ENCODE assay signal across 10 mouse cellular contexts in the genomic region with DNA sequence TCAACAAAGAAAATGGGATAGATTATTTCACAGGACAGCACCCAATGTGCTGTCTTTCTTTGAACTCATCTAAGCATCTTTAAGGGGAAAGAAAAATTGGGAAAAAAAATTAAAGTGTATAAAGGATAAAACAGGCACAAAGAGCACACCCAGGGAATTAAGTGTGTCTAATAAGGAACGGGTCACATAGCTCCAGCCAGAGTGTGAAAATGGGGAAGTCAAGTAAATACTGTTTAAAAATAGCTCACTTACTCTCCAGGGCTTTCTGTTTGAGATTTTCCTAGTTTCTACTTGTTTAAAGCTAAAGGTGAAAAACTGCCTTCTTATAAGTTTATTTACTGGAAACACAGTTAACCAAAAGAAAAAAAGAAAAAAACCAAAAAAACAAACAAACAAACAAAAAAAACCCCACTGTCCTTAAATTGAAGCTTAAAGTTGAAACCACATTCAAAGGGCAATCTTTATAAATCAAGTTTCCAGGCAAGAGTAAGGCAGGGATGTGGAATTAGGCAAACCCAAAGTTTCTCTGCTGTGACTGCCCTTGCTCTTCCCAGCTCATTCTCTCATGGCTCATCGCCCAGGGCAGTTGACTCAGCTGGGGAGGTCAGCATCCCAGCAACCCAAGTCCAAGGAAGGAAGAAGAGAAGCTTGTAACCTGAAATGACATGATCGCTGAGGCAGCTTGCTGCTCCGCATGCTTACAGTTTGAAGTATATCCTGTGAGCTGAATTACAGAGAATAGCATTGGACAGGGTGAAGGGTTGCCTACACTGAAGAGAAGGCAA. TPM values are rescaled to one million over a fixed set of nuclear protein-coding genes. Genes with fewer than 3 reads are reported as not detected.
DNase-seq lines count a peak whose midpoint lies in the region; ATAC-seq lines count a peak whose summit lies in the region.
"Had no signal": no experiment of that assay in that cellular context is flagged by ENCODE, and none has a peak within 500 bp of the region (broad histone marks: within the 10 kb centered on the region; RNA-seq: fewer than 3 reads in every experiment).

No protein-coding gene starts in this region.

- no peaks in the 10 kb centered on the region for H3K9me3 ChIP-seq in heart, embryonic 10.5 days
- H3K9me3 ChIP-seq in forebrain, embryonic 16.5 days (ENCODE audit: control insufficient read depth, low read length), result no peaks in the 10 kb centered on the region
- H3K9me3 ChIP-seq in midbrain, embryonic 15.5 days, result no peaks in the 10 kb centered on the region
- H3K9me3 ChIP-seq: limb, embryonic 15.5 days had no signal

- WGBS in heart, embryonic 10.5 days, result 76% methylated on average over 4 of the region's 4 CpGs
- WGBS in forebrain, embryonic 16.5 days, result 87% methylated on average over 4 of the region's 4 CpGs
- WGBS in midbrain, embryonic 15.5 days, result 79% methylated on average over 4 of the region's 4 CpGs

- H3K4me2 ChIP-seq in forebrain, embryonic 16.5 days (ENCODE audit: low read length), result no peak overlapping the region
- no peak overlapping the region for H3K4me2 ChIP-seq in midbrain, embryonic 15.5 days
- H3K4me2 ChIP-seq: limb, embryonic 15.5 days had no signal

- no peak for ATAC-seq in forebrain, embryonic 16.5 days
- no peak for ATAC-seq in midbrain, embryonic 15.5 days (replicated peaks)

- H3K36me3 ChIP-seq in heart, embryonic 10.5 days, result no peaks in the 10 kb centered on the region
- H3K36me3 ChIP-seq in forebrain, embryonic 16.5 days (ENCODE audit: control insufficient read depth, insufficient read depth), result no peaks in the 10 kb centered on the region
- no peaks in the 10 kb centered on the region for H3K36me3 ChIP-seq in midbrain, embryonic 15.5 days (replicated peaks)
- H3K36me3 ChIP-seq: limb, embryonic 15.5 days had no signal

- no peaks in the 10 kb centered on the region for H3K4me1 ChIP-seq in heart, embryonic 10.5 days
- H3K4me1 ChIP-seq in forebrain, embryonic 16.5 days (replicated peaks; ENCODE audit: control insufficient read depth, insufficient read depth, low read length), result no peaks in the 10 kb centered on the region
- no peaks in the 10 kb centered on the region for H3K4me1 ChIP-seq in midbrain, embryonic 15.5 days
- H3K4me1 ChIP-seq: limb, embryonic 15.5 days had no signal

- no peak overlapping the region for H3K4me3 ChIP-seq in heart, embryonic 10.5 days
- no peak overlapping the region for H3K4me3 ChIP-seq in forebrain, embryonic 16.5 days (replicated peaks; ENCODE audit: low read length)
- H3K4me3 ChIP-seq in midbrain, embryonic 15.5 days, result no peak overlapping the region
- H3K4me3 ChIP-seq: erythroblast, embryonic 14.5 days; limb, embryonic 15.5 days had no signal

- DNase-seq in heart, adult 11 months, result peak; percentile 96
- no peak for DNase-seq in heart, embryonic 10.5 days (ENCODE audit: low spot score)
- peak; percentile 76 for DNase-seq in Muller cell, postnatal 12 days (ENCODE audit: inconsistent ontology term)
- DNase-seq in gastrocnemius, postnatal 25 days, result peak; percentile 61
- DNase-seq in kidney, postnatal 14 days, result peak; percentile 53
- no peak for DNase-seq in c-Kit-positive CD71-positive TER-119-positive erythroid progenitor cells, embryonic 14.5 days (ENCODE audit: low spot score)

- H3K27me3 ChIP-seq in heart, embryonic 10.5 days (ENCODE audit: insufficient read depth, poor library complexity, severe bottlenecking), result no peaks in the 10 kb centered on the region
- no peaks in the 10 kb centered on the region for H3K27me3 ChIP-seq in forebrain, embryonic 16.5 days (replicated peaks; ENCODE audit: control insufficient read depth, insufficient read depth, low read length)
- H3K27me3 ChIP-seq in midbrain, embryonic 15.5 days (replicated peaks), result no peaks in the 10 kb centered on the region
- H3K27me3 ChIP-seq: limb, embryonic 15.5 days had no signal

- no peak overlapping the region for H3K9ac ChIP-seq in forebrain, embryonic 16.5 days (replicated peaks; ENCODE audit: low read depth, low read length)
- H3K9ac ChIP-seq in midbrain, embryonic 15.5 days, result no peak overlapping the region
- H3K9ac ChIP-seq: limb, embryonic 15.5 days had no signal

- no peak overlapping the region for H3K27ac ChIP-seq in heart, embryonic 10.5 days
- no peak overlapping the region for H3K27ac ChIP-seq in forebrain, embryonic 16.5 days (ENCODE audit: low read length)
- no peak overlapping the region for H3K27ac ChIP-seq in midbrain, embryonic 15.5 days
- H3K27ac ChIP-seq: limb, embryonic 15.5 days had no signal

RNA-seq across cellular contexts. Expression of a gene that starts 57.5 kb away (rescaled TPM):
- 0.11 and 0.38 TPM in 2 replicates for polyA plus RNA-seq in heart, embryonic 10.5 days (2016; fragmentation: Nextera tagmentation; extraction: Ambion mirVana)
- total RNA-seq in gastrocnemius, postnatal 25 days (2021), result 1 to 10 TPM in 1 of 2 experiments, under 1 TPM in 1; 0.51 to 1.1 TPM
- 0.55 and 0.95 TPM in 2 replicates for polyA plus RNA-seq in forebrain, embryonic 16.5 days (2015; fragmentation: Nextera tagmentation; extraction: Ambion mirVana)
- 0.79 TPM in 2 replicates for polyA plus RNA-seq in midbrain, embryonic 15.5 days (2015; fragmentation: Nextera tagmentation; extraction: Ambion mirVana)

Comparison
In these comparisons a context has a peak if more than half of its experiments do, and no peak if none do; other contexts are left out.
1. DNase-seq: peak in heart, adult 11 months (single experiment), Muller cell, postnatal 12 days (single experiment), gastrocnemius, postnatal 25 days (single experiment) and kidney, postnatal 14 days (single experiment); none in heart, embryonic 10.5 days (single experiment) and c-Kit-positive CD71-positive TER-119-positive erythroid progenitor cells, embryonic 14.5 days (single experiment).